Mouse (Mus musculus): ENCODE data around the gene Taar5. TPM values are rescaled to one million over a fixed set of nuclear protein-coding genes. Genes with fewer than 3 reads are reported as not detected.

Taar5 gene
- not detected in 2 replicates for total RNA-seq (2021)
- long read RNA-seq, experiment 1 = 0 reads
- long read RNA-seq, experiment 2 = 0 reads

- DNase-seq = no peak
Observed at GRCm38 (mm10) chr10:23970656-23971165, at the start of gene Taar5. Gene Taar5, plus strand, starts transcription at chr10:23970706.

GRCm38 (mm10) chr10:23922468-23922867 is 48.0 kb upstream of the Taar5 start:
- no peak for DNase-seq

GRCm38 (mm10) chr10:23923941-23924340 is 46.6 kb upstream of the Taar5 start:
- DNase-seq = no peak

GRCm38 (mm10) chr10:23937613-23938012 is 32.9 kb upstream of the Taar5 start:
- no peak for DNase-seq

DNA sequence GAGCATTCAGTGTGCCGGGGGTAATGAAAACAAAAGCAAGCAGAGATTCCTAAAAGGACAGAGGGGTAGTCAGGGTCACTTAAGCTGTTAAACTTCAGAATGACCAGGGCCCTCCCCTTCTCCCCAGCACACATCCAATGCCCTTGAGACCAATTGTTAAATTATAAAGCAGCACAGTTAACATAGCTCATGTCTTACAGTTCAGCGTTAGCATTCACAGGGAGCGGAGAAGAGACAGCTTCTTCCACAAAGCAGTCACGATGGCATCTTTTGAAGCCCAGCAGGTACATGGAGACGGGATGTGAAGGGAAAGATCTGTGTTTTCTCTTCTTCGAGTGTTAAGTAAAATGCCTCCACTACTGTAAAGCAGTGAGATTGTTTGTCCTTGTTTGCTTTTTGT is 32.2 kb upstream of the Taar5 start, which contains the start of gene Taar2:
Gene Taar2 (plus strand): TSS at position 261 of the 400 bp plus-strand sequence.
- no peak for DNase-seq

DNA sequence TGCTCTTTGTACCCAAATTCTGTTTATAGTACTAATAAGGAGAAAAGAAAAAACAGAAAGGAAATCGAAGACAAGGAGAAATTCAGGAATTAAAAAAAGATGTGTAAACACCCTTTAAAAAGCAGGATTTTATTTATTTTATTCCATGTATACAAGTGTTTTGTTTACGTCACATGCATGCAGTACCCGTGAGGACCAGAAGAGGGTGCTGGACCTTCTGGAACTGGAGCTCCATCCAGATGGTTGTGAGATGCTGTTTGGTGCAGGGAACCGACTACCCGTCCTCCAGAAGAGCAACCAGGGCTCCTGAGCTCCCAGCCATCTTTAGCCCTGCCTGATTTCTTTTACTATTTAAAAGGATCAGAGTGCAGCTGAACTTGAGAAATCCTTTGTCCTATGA is 28.0 kb upstream of the Taar5 start:
- no peak for DNase-seq

DNA sequence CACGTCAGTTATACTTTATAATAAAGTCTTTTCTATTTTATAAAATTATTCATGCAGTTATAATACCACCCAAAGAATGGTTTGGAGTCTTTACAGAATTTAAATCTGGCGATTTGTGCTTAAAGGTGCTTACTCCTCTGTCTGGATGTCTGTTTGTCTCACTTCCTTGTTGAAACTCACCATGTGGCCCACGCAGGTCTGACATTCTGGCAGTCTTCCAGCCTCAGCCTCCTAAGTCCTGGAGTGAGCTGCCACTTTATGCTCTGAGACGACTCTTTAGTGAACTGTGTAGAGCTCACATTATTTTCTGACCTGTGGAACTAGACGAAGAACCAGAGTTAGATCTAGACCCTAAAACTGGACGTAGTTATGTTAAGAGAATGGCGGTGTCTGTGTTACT is 22.5 kb upstream of the Taar5 start:
- DNase-seq = no peak

DNA sequence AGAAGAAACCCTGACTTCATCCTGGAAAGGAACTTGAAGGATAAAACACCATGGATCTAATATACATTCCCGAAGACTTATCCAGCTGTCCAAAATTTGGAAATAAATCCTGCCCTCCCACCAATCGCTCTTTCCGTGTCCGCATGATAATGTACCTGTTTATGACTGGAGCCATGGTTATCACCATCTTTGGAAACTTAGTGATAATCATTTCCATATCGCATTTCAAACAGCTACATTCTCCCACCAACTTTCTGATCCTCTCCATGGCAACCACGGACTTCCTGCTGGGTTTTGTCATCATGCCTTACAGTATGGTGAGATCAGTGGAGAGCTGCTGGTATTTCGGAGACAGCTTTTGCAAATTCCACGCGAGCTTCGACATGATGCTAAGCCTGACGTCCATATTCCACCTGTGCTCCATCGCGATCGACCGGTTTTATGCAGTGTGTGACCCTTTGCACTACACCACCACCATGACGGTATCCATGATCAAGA is 20.9 kb upstream of the Taar5 start, which contains the start of gene Taar3:
Gene Taar3 (plus strand): TSS at position 51 of the 498 bp plus-strand sequence.
- DNase-seq = no peak

GRCm38 (mm10) chr10:23951714-23952113 is 18.8 kb upstream of the Taar5 start:
- DNase-seq = no peak

DNA sequence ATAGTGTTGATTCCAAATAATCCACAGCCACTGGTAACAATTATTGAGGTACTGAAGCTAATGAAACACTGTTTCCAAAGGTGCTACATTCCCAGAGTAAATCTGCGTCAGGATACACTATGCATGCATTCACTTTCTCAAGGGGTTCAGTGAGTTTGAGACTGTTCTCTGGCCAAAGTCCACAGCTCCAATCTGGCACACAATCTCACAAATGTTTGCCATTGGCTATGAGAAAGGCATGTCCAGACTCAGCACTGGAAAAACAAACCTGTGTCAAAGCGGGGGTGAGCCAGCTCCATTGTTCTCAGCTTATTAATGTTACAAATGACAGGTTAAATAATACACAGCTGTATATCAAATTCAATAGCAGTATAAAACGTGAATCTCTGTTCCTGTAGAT is 11.4 kb upstream of the Taar5 start:
- no peak for DNase-seq

DNA sequence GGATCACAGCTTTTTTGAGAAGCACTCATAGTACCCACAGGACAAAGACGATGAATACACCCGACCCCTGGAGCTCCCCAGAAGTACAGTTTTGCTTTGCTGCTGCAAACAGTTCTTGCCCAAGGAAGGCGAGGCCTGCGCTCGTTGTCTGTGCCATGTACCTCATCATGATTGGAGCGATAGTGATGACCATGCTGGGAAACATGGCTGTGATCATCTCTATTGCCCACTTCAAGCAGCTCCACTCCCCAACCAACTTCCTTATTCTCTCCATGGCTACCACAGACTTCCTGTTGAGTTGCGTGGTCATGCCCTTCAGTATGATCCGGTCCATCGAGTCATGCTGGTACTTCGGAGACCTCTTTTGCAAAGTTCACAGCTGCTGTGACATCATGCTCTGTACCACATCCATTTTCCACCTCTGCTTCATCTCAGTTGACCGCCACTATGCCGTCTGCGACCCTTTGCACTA is 10.0 kb upstream of the Taar5 start, which contains the start of gene Taar4:
Gene Taar4 (plus strand): TSS at position 51 of the 472 bp plus-strand sequence.
- DNase-seq = no peak

DNA sequence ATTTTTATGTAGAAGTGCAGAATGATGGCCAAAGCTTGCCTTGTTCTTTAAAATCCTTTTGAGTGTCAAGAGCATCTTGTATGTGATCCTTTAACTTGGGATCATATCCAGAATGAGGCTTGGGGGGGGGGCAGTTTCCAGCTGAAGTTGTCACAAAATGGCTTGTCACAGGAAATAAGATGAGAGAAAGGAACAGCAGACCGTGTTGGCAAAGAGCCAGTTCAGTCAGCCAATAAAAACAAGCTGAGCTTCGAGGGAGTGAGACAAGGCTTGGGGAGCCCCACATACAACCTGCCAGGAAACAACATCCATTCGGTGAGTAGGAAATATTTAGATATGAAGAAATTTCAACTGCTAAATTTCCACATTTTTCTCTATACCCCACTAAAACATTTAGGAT is 7.1 kb upstream of the Taar5 start:
- no peak for DNase-seq

DNA sequence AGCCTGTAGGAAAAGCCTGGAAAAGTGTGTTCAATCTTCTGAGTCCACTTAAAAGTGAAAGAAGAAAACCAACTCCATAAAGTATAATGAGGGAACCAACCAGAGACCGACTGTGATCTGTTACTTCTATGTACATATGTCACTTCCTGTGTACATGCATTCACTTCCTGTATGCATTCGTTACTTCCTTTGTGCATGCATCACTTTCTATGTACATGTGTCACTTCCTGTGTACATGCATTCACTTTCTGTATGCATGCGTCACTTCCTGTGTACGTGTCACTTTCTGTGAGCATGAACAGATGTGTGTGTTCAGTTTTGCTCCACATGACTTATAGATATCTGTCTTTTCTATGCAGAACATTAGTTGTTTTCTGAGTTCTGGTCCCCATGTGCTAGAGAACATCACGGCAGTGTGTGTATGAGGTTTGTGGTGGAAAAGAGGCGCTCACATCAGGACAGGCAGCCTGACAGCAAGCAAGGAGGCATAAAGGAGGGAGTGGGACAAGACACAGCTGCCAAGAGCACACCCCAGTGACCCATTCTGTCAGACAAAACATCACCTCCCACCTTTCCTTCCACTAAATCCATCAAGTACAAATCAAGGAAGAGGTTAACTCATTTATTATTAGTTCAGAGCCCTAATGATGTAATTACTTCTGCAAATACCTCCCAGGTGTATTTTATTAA is 5.4 kb upstream of the Taar5 start:
- no peak for DNase-seq

DNA sequence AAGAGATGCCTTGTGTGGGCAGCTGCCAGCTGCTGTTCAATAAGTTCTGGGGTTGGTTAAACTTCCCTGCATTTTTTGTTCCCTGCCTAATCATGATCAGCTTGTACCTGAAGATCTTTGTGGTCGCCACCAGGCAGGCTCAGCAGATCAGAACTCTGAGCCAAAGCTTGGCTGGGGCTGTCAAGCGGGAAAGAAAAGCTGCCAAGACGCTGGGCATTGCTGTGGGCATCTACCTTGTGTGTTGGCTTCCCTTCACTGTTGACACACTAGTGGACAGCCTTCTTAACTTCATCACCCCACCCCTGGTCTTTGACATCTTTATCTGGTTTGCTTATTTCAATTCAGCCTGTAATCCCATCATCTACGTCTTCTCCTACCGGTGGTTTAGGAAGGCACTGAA is 750 bp downstream of the Taar5 start:
- DNase-seq = no peak

DNA sequence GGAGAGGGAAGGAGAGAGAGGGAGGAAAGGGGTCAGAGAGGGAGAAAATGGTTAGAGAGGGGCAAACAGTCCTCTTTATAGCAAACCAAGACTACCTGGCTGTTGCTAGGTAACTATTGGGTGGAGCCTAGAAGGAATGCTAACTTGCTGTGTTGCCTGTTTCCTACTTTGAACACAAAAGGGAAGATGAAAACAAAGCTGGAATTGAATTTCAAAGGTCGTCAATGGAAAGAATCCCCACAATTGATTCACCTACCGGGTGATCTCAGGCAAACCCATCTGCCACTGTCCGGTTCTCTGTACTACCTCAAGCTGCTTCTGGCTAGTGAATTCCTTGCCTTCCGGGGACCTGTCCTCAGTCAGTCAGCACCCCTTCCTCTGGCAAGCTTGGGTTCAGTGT is 7.5 kb downstream of the Taar5 start:
- no peak for DNase-seq

- DNase-seq = peak; percentile 88
Observed at GRCm38 (mm10) chr10:23978901-23979705, 8.6 kb downstream of the Taar5 start.

DNA sequence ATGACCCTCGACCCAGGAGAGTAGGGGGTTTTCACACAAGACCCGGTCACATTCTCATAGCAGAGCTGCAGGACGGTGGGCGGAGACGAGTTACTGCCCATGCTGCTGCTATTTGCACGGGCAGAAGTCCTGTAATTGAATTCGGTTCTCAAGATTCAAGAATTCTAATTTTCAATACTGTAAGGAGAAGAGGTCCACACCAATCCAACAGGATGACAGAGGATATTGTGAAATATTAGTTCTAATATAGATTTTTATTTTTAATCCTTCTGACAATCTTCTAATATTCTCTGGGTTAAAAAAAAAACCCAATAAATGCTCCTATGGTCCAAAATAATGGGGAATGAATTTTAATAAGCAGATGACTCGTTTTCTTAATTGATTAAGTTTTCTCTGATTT is 15.0 kb downstream of the Taar5 start, which contains the start of gene Taar6:
Gene Taar6 (minus strand): TSS at position 101 of the 400 bp plus-strand sequence.
- no peak for DNase-seq

DNA sequence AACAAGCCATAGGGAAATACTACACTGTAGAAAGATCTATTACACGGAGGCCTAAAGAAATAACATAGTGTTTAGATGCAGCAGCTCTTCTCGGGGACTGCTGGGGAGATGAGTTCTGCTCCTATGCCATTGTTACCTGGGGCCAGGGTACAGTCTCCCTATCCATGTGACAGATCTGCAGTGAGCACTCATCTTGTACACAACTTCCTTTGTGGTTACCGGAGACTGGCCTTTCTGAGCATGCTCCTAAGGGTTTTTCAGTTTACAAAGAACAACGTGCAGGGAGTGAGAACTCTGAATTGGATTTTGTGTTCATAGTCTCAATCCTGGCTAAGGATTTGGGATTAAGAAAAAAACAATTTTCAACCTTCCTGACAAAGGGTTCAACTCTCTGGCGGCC is 15.9 kb downstream of the Taar5 start:
- no peak for DNase-seq

DNA sequence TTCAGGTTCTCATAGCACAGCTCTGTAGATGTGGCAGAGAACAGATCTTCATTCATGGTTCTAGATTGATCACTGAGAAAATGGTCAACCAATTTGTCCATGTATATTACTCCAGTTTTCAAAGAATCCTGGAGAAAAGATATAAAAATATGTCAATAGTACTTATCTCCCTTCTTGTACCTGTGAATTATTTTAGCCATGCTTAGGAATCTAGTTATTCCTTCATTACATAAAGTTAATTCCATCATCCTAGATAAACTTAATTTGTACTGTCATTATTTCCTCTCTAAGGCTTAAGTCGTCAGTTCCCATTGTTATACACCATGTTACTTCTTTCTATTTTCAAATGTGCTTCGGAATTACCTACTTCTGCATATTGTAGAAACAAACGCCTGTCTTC is 22.9 kb downstream of the Taar5 start, which contains the start of gene Taar7a:
Gene Taar7a (minus strand): TSS at position 101 of the 400 bp plus-strand sequence.
- DNase-seq = no peak

DNA sequence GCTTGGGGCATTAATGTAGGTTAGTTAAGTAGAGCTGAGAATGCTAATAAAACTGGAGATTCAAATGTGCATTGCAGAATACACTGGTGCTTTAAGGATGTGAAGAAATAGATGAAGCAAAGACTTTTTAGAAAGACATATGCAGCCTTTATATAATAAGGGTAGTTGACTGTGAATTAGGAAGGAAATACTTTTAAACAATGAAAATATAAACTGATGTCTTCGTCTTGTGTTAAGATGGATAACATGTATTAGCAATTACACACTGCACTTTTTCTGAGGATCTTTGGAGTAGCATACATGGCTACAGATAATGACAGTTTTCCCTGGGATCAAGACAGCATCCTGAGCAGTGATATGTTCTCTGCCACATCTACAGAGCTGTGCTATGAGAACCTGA is 29.1 kb downstream of the Taar5 start, which contains the start of gene Taar7b:
Gene Taar7b (plus strand): TSS at position 301 of the 400 bp plus-strand sequence.
- DNase-seq = no peak

DNA sequence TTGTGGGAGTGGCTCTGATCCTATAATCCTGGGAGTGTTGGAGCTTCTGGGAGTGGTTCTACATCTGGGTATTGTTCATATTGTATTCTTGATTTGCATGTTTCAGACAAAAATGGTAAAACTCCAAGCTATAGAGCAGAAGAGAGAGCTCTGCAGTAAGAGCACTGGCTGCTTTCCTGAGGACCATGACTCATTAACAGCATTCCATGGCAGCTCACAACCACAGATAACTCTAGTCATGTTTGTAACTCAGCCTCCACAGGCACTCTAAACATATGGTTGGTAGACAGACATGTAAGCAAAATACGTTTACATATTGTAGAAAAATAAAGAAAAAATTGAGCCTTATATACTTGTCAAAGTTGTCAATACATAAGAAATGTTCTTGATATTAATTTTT is 35.9 kb downstream of the Taar5 start:
- DNase-seq = no peak

DNA sequence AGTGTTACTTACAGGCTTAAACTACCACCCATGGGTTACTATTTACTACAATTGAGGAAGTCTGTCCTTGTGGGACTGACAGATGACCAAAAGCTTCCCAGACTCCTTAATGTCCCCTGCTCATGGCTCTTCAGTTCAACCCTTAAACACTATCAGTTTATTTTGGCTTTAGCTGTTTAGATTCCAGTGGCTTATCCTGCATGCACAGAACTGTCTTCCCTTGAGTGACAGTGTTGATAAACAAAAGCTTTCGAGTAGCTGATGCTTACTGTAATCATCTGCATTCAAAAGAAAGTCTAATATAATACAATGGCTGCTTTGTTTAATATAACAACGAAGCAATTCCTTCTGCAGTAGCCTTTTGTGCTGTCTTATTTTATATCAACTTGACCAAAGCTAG is 36.5 kb downstream of the Taar5 start:
- no peak for DNase-seq

- DNase-seq = no peak
Observed at GRCm38 (mm10) chr10:24008143-24008542, 37.6 kb downstream of the Taar5 start.
